Mouse (Mus musculus): ENCODE data around the gene Tmem63c.

GRCm38 (mm10) chr12:87023456-87023855 lies 2.3 kb downstream of the Tmem63c start:
- no peak for TF ChIP-seq CTCF (conservative IDR thresholded peaks at IDR 0.05; ENCODE audit: low read length)
- no peak for TF ChIP-seq NANOG (IDR thresholded peaks at IDR 0.05; ENCODE audit: borderline replicate concordance, low read length)

Measured in E14TG2a.4 (cell line).